Comparison of ENCODE assay signal across 9 mouse cellular contexts in the genomic region with DNA sequence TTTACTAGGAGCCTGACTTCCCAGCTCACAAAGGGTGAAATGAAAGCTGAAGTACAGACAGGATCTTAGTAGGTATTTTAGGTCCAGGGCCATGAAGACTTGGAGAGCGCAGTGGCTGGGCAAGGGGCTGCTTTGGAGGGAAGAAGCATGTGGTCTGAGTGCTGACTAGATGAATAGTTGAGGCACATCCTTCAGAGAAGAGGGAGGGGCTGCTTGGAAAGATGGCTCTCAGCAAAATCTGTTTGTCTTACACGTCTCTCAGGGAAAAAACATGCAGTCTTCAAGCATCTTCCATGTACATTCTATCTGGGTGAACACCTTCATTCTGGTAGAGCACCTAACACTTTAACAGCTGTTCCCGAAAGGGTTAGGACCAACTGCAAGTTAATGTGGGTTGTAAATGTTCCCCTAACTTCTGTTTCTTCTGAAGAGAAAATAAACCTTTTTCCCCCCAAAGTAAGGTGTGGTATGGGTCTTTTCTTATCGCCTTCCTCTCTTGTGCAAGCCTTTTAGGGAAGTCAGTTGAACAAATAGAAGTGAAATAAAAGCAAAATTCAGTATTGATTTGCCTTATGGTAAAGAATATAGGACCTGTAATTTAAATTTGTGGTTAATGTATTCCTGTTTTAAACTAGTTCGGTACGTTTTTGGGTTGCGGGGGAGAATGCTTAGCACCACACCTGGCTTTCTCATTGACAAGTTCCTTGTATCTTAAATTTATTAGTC. TPM values are rescaled to one million over a fixed set of nuclear protein-coding genes. Genes with fewer than 3 reads are reported as not detected.
DNase-seq lines count a peak whose midpoint lies in the region; ATAC-seq lines count a peak whose summit lies in the region.
"Had no signal": no experiment of that assay in that cellular context is flagged by ENCODE, and none has a peak within 500 bp of the region (broad histone marks: within the 10 kb centered on the region; RNA-seq: fewer than 3 reads in every experiment).

No protein-coding gene starts in this region.

- no peak overlapping the region for H3K27ac ChIP-seq in hindbrain, embryonic 10.5 days
- no peak overlapping the region for H3K27ac ChIP-seq in hindbrain, embryonic 11.5 days (ENCODE audit: low read depth, low read length)
- H3K27ac ChIP-seq in embryonic facial prominence, embryonic 10.5 days (replicated peaks): no peak overlapping the region
- no peak overlapping the region for H3K27ac ChIP-seq in limb, embryonic 13.5 days

- no peaks in the 10 kb centered on the region for H3K27me3 ChIP-seq in hindbrain, embryonic 10.5 days (ENCODE audit: insufficient read depth, poor library complexity, severe bottlenecking)
- no peaks in the 10 kb centered on the region for H3K27me3 ChIP-seq in hindbrain, embryonic 11.5 days (ENCODE audit: control insufficient read depth, insufficient read depth, low read length)
- no peaks in the 10 kb centered on the region for H3K27me3 ChIP-seq in embryonic facial prominence, embryonic 10.5 days (replicated peaks; ENCODE audit: low read depth, poor library complexity, severe bottlenecking)
- no peaks in the 10 kb centered on the region for H3K27me3 ChIP-seq in limb, embryonic 13.5 days

- H3K4me2 ChIP-seq in hindbrain, embryonic 11.5 days (replicated peaks; ENCODE audit: low read depth, low read length): no peak overlapping the region
- peak overlapping the region; percentile 34 for H3K4me2 ChIP-seq in limb, embryonic 13.5 days (replicated peaks)

- ATAC-seq in hindbrain, embryonic 11.5 days (ENCODE audit: low FRiP score): no peak
- ATAC-seq in limb, embryonic 13.5 days (ENCODE audit: low FRiP score, low read depth): no peak
- ATAC-seq: inflammation-experienced regulatory T-cells, adult 6 months had no signal

- no peak for DNase-seq in hindbrain, embryonic 10.5 days (ENCODE audit: low spot score)
- no peak for DNase-seq in hindbrain, embryonic 11.5 days (ENCODE audit: low spot score)
- DNase-seq in 3T3-L1 (ENCODE audit: low read depth, low spot score) (peak; percentile 31), MN1 (ENCODE audit: low spot score) (no peak)
- no peak for DNase-seq in embryonic facial prominence, embryonic 10.5 days (ENCODE audit: low spot score)
- DNase-seq in B cell, adult 2 months: no peak
- no peak for DNase-seq in spleen, postnatal 14 days (ENCODE audit: low spot score in 2 of 2)

- no peak overlapping the region for H3K9ac ChIP-seq in hindbrain, embryonic 11.5 days (ENCODE audit: low read depth, low read length)
- 0 out of 2 replicates have a peak overlapping the region, but pooled peaks have one; percentile 0 for H3K9ac ChIP-seq in limb, embryonic 13.5 days

- H3K9me3 ChIP-seq in hindbrain, embryonic 10.5 days: no peaks in the 10 kb centered on the region
- H3K9me3 ChIP-seq in hindbrain, embryonic 11.5 days (ENCODE audit: control insufficient read depth, low read length): no peaks in the 10 kb centered on the region
- no peaks in the 10 kb centered on the region for H3K9me3 ChIP-seq in embryonic facial prominence, embryonic 10.5 days
- no peaks in the 10 kb centered on the region for H3K9me3 ChIP-seq in limb, embryonic 13.5 days

- 87% methylated on average over 7 of the region's 7 CpGs for WGBS in hindbrain, embryonic 10.5 days
- 88% methylated on average over 7 of the region's 7 CpGs for WGBS in hindbrain, embryonic 11.5 days
- 87% methylated on average over 7 of the region's 7 CpGs for WGBS in embryonic facial prominence, embryonic 10.5 days
- 80% methylated on average over 7 of the region's 7 CpGs for WGBS in limb, embryonic 13.5 days

- peaks cover 68% of the 10 kb centered on the region for H3K36me3 ChIP-seq in hindbrain, embryonic 10.5 days
- no peaks in the 10 kb centered on the region for H3K36me3 ChIP-seq in hindbrain, embryonic 11.5 days (ENCODE audit: control insufficient read depth, insufficient read depth, low read length)
- peaks cover 68% of the 10 kb centered on the region for H3K36me3 ChIP-seq in embryonic facial prominence, embryonic 10.5 days (replicated peaks)
- peaks cover 56% of the 10 kb centered on the region for H3K36me3 ChIP-seq in limb, embryonic 13.5 days

- H3K4me3 ChIP-seq in hindbrain, embryonic 10.5 days: peak overlapping the region; percentile 23; the same call in 1 of the 2 replicates
- H3K4me3 ChIP-seq in hindbrain, embryonic 11.5 days (ENCODE audit: low read depth, low read length): no peak overlapping the region
- peak overlapping the region; percentile 81; the same call in 1 of the 2 replicates for H3K4me3 ChIP-seq in embryonic facial prominence, embryonic 10.5 days
- 0 out of 2 replicates have a peak overlapping the region, but pooled peaks have one; percentile 9 for H3K4me3 ChIP-seq in limb, embryonic 13.5 days

- H3K4me1 ChIP-seq in hindbrain, embryonic 10.5 days (replicated peaks): peaks cover 67% of the 10 kb centered on the region
- peaks cover 6% of the 10 kb centered on the region for H3K4me1 ChIP-seq in hindbrain, embryonic 11.5 days (replicated peaks; ENCODE audit: control insufficient read depth, insufficient read depth, low read length)
- H3K4me1 ChIP-seq in embryonic facial prominence, embryonic 10.5 days: peaks cover 75% of the 10 kb centered on the region
- H3K4me1 ChIP-seq in limb, embryonic 13.5 days: peaks cover 69% of the 10 kb centered on the region

RNA-seq across cellular contexts. Expression of gene Mcl1, which starts 4.3 kb away (rescaled TPM):
- polyA plus RNA-seq in hindbrain, embryonic 10.5 days (2016; fragmentation: Nextera tagmentation; extraction: Ambion mirVana): 47.2 and 53.4 TPM in 2 replicates
- polyA plus RNA-seq in hindbrain, embryonic 11.5 days (2014; fragmentation: Nextera tagmentation; extraction: Ambion mirVana): 76.1 and 87.4 TPM in 2 replicates
- polyA plus RNA-seq in embryonic facial prominence, embryonic 10.5 days (2016; fragmentation: Nextera tagmentation; extraction: Ambion mirVana): 49.5 and 50.0 TPM in 2 replicates
- polyA plus RNA-seq in limb, embryonic 13.5 days (2015; fragmentation: Nextera tagmentation; extraction: Ambion mirVana): 42.3 and 43.4 TPM in 2 replicates

RNA-seq across cellular contexts. Expression of gene Adamtsl4, which starts 24.8 kb away (rescaled TPM):
- 0.73 and 0.86 TPM in 2 replicates for polyA plus RNA-seq in hindbrain, embryonic 10.5 days (2016; fragmentation: Nextera tagmentation; extraction: Ambion mirVana)
- 0.14 and 0.80 TPM in 2 replicates for polyA plus RNA-seq in hindbrain, embryonic 11.5 days (2014; fragmentation: Nextera tagmentation; extraction: Ambion mirVana)
- polyA plus RNA-seq in embryonic facial prominence, embryonic 10.5 days (2016; fragmentation: Nextera tagmentation; extraction: Ambion mirVana): 1.00 and 1.6 TPM in 2 replicates
- polyA plus RNA-seq in limb, embryonic 13.5 days (2015; fragmentation: Nextera tagmentation; extraction: Ambion mirVana): 2.7 and 4.1 TPM in 2 replicates

RNA-seq across cellular contexts. Expression of gene Ensa, which starts 38.1 kb away (rescaled TPM):
- 84.8 and 89.9 TPM in 2 replicates for polyA plus RNA-seq in hindbrain, embryonic 10.5 days (2016; fragmentation: Nextera tagmentation; extraction: Ambion mirVana)
- 83.4 and 87.4 TPM in 2 replicates for polyA plus RNA-seq in hindbrain, embryonic 11.5 days (2014; fragmentation: Nextera tagmentation; extraction: Ambion mirVana)
- 79.1 and 79.7 TPM in 2 replicates for polyA plus RNA-seq in embryonic facial prominence, embryonic 10.5 days (2016; fragmentation: Nextera tagmentation; extraction: Ambion mirVana)
- 86.8 and 91.5 TPM in 2 replicates for polyA plus RNA-seq in limb, embryonic 13.5 days (2015; fragmentation: Nextera tagmentation; extraction: Ambion mirVana)
